Comparison of ENCODE assay signal across 12 mouse cellular contexts in the genomic region with DNA sequence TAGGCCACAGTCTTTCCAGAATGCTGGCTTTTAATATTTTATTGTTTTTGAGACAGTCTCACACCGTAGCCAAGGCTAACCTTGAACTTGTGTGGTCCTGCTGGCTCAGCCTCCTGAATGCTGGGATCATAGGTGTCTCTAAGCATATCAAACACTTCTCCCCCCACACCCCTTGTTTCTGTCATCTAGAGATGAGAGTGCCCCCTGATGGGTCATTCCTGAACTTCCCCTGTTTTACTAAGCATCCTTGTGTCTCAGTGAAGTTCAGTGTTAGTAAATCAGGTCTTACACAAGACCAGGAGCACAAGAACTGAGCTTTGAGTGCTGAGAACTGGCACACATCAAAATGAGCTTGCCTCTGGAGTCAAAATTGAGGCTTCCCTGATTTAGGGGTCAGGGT. TPM values are rescaled to one million over a fixed set of nuclear protein-coding genes. Genes with fewer than 3 reads are reported as not detected.
DNase-seq lines count a peak whose midpoint lies in the region; ATAC-seq and TF ChIP-seq lines count a peak whose summit lies in the region.
"Had no signal": no experiment of that assay in that cellular context is flagged by ENCODE, and none has a peak within 500 bp of the region (broad histone marks: within the 10 kb centered on the region; RNA-seq: fewer than 3 reads in every experiment).

No protein-coding gene starts in this region.

- peak; percentile 35; the same call in 1 of the 2 replicates for TF ChIP-seq CTCF in gastrocnemius, adult 2 months (IDR thresholded peaks at IDR 0.05)
- peak; percentile 45 for TF ChIP-seq CTCF in liver, postnatal 0 days (IDR thresholded peaks at IDR 0.05; ENCODE audit: low read depth)

- no peaks in the 10 kb centered on the region for H3K9me3 ChIP-seq in liver, postnatal 0 days (ENCODE audit: low read length)
- no peaks in the 10 kb centered on the region for H3K9me3 ChIP-seq in liver, embryonic 11.5 days (ENCODE audit: control insufficient read depth, low read length)
- H3K9me3 ChIP-seq: limb, embryonic 10.5 days had no signal

- 89% methylated on average over 1 of the region's 1 CpGs for WGBS in liver, postnatal 0 days (ENCODE audit: insufficient replicate concordance)
- 100% methylated on average over 1 of the region's 1 CpGs for WGBS in liver, embryonic 11.5 days

- no peak for TF ChIP-seq EP300 in liver, postnatal 0 days (IDR thresholded peaks at IDR 0.05; ENCODE audit: low read depth)

- no peak for ATAC-seq in liver, postnatal 0 days
- no peak for ATAC-seq in liver, embryonic 11.5 days (replicated peaks; ENCODE audit: low FRiP score)
- no peak for ATAC-seq in erythroblast, adult 5-6 weeks (replicated peaks; ENCODE audit: low FRiP score, poor library complexity, severe bottlenecking)
- ATAC-seq: inflammation-experienced regulatory T-cells, adult 6 months had no signal

- H3K4me3 ChIP-seq in gastrocnemius, adult 2 months = no peak overlapping the region
- H3K4me3 ChIP-seq in liver, postnatal 0 days (ENCODE audit: low read depth, low read length) = no peak overlapping the region
- H3K4me3 ChIP-seq in liver, embryonic 11.5 days (ENCODE audit: low read depth, low read length) = no peak overlapping the region
- H3K4me3 ChIP-seq: erythroblast, embryonic 14.5 days; limb, embryonic 10.5 days had no signal

- peaks cover 13% of the 10 kb centered on the region; the same call in 1 of the 2 replicates for H3K4me1 ChIP-seq in liver, postnatal 0 days (ENCODE audit: insufficient read depth)
- H3K4me1 ChIP-seq in liver, embryonic 11.5 days (replicated peaks; ENCODE audit: control insufficient read depth, insufficient read depth, low read length) = 0 out of 2 replicates have a peak, but pooled peaks cover 3% of the 10 kb centered on the region
- H3K4me1 ChIP-seq: limb, embryonic 10.5 days had no signal

- H3K36me3 ChIP-seq in liver, postnatal 0 days (replicated peaks; ENCODE audit: insufficient read depth, low read length) = peaks cover 56% of the 10 kb centered on the region
- H3K36me3 ChIP-seq in liver, embryonic 11.5 days (ENCODE audit: control insufficient read depth, insufficient read depth, low read length) = peaks cover 27% of the 10 kb centered on the region

- intact Hi-C loops in gastrocnemius, adult 2 months (cut with DNase I) = no loop called here
- intact Hi-C loops in gastrocnemius, postnatal 14 days (cut with DNase I; ENCODE audit: low total_unique reads) = no loop called here

- no peak overlapping the region for H3K27ac ChIP-seq in gastrocnemius, adult 2 months
- H3K27ac ChIP-seq in liver, postnatal 0 days (ENCODE audit: low read depth) = no peak overlapping the region
- H3K27ac ChIP-seq in liver, embryonic 11.5 days (ENCODE audit: low read depth, low read length) = no peak overlapping the region
- H3K27ac ChIP-seq: limb, embryonic 10.5 days had no signal

- no peaks in the 10 kb centered on the region for H3K27me3 ChIP-seq in liver, postnatal 0 days (ENCODE audit: insufficient read depth, low read length)
- H3K27me3 ChIP-seq in liver, embryonic 11.5 days (replicated peaks; ENCODE audit: control insufficient read depth, insufficient read depth, low read length) = no peaks in the 10 kb centered on the region

- no peak for DNase-seq in gastrocnemius, adult 2 months
- DNase-seq in gastrocnemius, postnatal 14 days = no peak
- no peak for DNase-seq in liver, postnatal 0 days
- no peak for DNase-seq in liver, embryonic 11.5 days (ENCODE audit: low spot score)
- peak; percentile 13 for DNase-seq in A20 (ENCODE audit: low read depth, low spot score)
- peak; percentile 34 for DNase-seq in NIH3T3 (ENCODE audit: low read depth)
- no peak for DNase-seq in ovary, postnatal 10 days (ENCODE audit: low spot score)
- DNase-seq: kidney, postnatal 10 days had no signal

- no peak overlapping the region for H3K9ac ChIP-seq in liver, postnatal 0 days (replicated peaks)
- H3K9ac ChIP-seq in liver, embryonic 11.5 days (ENCODE audit: low read depth, low read length) = no peak overlapping the region

- no peak overlapping the region for H3K4me2 ChIP-seq in liver, postnatal 0 days (ENCODE audit: low read depth, low read length)
- no peak overlapping the region for H3K4me2 ChIP-seq in liver, embryonic 11.5 days

RNA-seq across cellular contexts. Expression of a gene that starts 31.7 kb away (rescaled TPM):
- total RNA-seq in gastrocnemius, adult 2 months (2021) = 10 to 100 TPM; 24.5 to 29.0 TPM
- total RNA-seq in gastrocnemius, postnatal 14 days (2021) = 10 to 100 TPM; 24.7 to 25.2 TPM
- 9.2 and 9.8 TPM in 2 replicates for polyA plus RNA-seq in liver, postnatal 0 days (2015; fragmentation: Nextera tagmentation; extraction: Ambion mirVana)
- 17.3 and 21.5 TPM in 2 replicates for polyA plus RNA-seq in liver, embryonic 11.5 days (2014; fragmentation: Nextera tagmentation; extraction: Ambion mirVana)
- total RNA-seq in erythroblast, adult 5-6 weeks (2015; ENCODE audit: low replicate concordance) = 2.5 and 10.7 TPM in 2 replicates
- total RNA-seq in erythroblast, adult 5-6 weeks (2017; ENCODE audit: low replicate concordance) = 11.7 TPM in 2 replicates

RNA-seq across cellular contexts. Expression of a gene that starts 42.0 kb away (rescaled TPM):
- total RNA-seq in gastrocnemius, adult 2 months (2021) = 10 to 100 TPM in 1 of 2 experiments, 1 to 10 TPM in 1; 7.9 to 13.2 TPM
- 10 to 100 TPM; 16.5 to 21.1 TPM for total RNA-seq in gastrocnemius, postnatal 14 days (2021)
- polyA plus RNA-seq in liver, postnatal 0 days (2015; fragmentation: Nextera tagmentation; extraction: Ambion mirVana) = 4.1 and 4.5 TPM in 2 replicates
- 19.3 and 20.6 TPM in 2 replicates for polyA plus RNA-seq in liver, embryonic 11.5 days (2014; fragmentation: Nextera tagmentation; extraction: Ambion mirVana)
- 15.5 and 20.4 TPM in 2 replicates for total RNA-seq in erythroblast, adult 5-6 weeks (2015; ENCODE audit: low replicate concordance)
- total RNA-seq in erythroblast, adult 5-6 weeks (2017; ENCODE audit: low replicate concordance) = 2.9 and 6.1 TPM in 2 replicates

Comparison
In these comparisons a context has a peak if more than half of its experiments do, and no peak if none do; other contexts are left out.
1. DNase-seq: peak in A20 (single experiment) and NIH3T3 (single experiment); none in gastrocnemius, adult 2 months (single experiment), gastrocnemius, postnatal 14 days (single experiment), liver, postnatal 0 days (single experiment), liver, embryonic 11.5 days (single experiment) and ovary, postnatal 10 days (single experiment).